Mouse (Mus musculus) megakaryocyte-erythroid progenitor cell, adult 5-6 weeks (primary cell): ENCODE measurements around the gene Arhgef3. TPM values are rescaled to one million over a fixed set of nuclear protein-coding genes. Genes with fewer than 3 reads are reported as not detected.

Experiments
- ATAC-seq: replicated peaks from 2 replicates; pipeline ENCODE4 v1.8.0; 2016; ENCODE audit warnings: mild to moderate bottlenecking, inconsistent platforms; ENCODE audit not compliant: severe bottlenecking, poor library complexity, low FRiP score, low TSS enrichment
- total RNA-seq, 2 experiments: library from RNA; stranded (forward) in 1 of 2; stranded (reverse) in 1 of 2; fragments of 200-1000, 215-1000 nt in 1 of 2; fragments of >200 nt in 1 of 2; fragmentation: Nextera tagmentation in 1 of 2; gene quantifications; 2 replicates each; pipeline ENCODE4 v1.2.3; 2014 to 2017

Gene Arhgef3
- total RNA-seq, 2 experiments from 2014 or later: 3.2 to 4.4 TPM

GRCm38 (mm10) chr14:27349828-27350729 lies 235.4 kb downstream of the Arhgef3 start:
- ATAC-seq: peak; percentile 83

- no peak for ATAC-seq
Observed at GRCm38 (mm10) chr14:27351051-27351475, 236.4 kb downstream of the Arhgef3 start.

DNA sequence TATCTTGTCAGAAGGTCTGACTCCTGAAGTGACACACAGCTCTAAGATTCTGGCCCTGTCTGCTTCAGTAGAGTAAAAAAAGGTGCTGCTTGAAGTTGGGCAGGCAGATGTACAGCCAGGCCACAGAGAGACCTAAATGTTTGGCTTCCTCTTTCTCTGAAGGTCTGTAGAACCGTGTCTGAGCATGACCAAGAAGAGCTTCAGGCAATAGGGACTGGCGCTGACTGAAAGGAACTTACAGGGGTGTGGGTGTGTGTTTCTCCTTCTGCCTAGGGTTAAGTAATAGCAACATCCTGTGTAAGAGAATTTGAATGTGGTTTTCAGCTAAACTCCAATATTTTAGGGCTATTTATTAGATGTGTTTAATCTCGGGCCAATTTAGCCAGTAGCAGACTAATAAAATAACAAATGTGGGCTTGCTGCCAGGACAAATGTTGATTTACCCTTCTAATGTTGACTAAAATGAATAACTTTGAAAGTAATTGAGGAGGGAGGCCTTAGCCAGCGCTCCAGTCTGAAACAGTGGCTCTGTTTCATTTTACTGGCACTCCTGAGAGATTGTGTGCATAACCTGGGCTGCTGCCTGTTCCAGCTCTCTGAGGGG lies 236.9 kb downstream of the Arhgef3 start:
- 0 out of 2 replicates have a peak, but pooled peaks have one; percentile 19 for ATAC-seq

- no peak for ATAC-seq
Observed at GRCm38 (mm10) chr14:27352470-27352869, 237.8 kb downstream of the Arhgef3 start.

GRCm38 (mm10) chr14:27355151-27355550 lies 240.5 kb downstream of the Arhgef3 start:
- ATAC-seq: no peak

DNA sequence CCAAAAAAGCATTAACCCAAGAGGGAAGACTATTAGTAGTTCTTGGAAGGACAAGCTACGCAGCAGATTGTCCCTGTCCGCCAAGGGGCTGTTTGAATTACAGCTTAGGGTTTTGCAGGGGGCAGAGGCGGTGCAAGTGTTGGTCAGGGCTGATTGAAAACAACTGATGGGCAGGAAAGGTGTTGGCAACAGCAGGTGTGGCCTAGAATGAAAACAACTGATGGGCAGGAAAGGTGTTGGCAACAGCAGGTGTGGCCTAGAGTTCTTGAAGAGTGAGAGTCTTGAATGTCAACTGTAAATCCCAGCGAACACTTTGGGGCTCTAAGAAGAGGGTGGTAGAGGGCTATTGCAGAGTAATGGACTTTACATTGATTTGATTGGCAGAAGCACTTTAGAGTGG lies 241.2 kb downstream of the Arhgef3 start:
- ATAC-seq: no peak

DNA sequence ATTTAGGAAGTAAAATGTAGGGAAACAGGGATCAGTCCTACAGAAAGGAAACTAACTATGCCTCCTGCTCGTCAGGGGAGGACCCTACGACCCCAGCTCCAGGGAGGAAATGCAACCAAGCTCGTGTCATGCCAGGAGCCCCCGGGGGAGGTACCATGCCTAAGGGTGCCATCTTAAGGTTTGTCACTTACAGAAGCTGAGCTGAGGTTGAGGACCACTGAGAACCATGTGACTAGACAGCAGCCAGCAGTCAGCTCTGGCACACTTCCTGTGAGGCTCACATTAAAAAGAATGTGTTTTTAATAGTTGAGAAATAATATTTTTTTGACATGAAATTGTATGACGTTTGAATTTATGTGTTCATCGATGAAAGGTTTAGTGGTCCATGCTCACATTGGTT lies 242.4 kb downstream of the Arhgef3 start:
- ATAC-seq: no peak

GRCm38 (mm10) chr14:27358202-27358601 lies 243.5 kb downstream of the Arhgef3 start:
- ATAC-seq: no peak

DNA sequence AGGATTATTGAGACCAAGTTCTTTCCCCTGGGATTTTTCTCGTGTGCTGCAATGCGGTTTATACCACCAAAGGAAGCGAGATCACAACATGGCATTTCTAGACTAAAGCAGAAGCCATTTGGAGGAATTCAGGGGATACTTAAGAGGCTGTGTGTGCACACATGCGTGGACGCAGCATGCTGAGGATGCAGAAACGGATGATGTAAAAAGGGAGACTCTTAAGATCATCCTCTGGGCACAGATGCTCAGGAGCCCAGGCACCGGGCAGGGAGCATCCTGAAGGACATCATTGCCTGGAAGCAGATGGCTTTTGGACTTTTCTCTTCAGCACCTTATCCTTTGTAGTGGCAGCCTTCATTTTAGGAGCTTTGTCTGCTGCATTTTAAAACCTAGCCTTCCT lies 246.2 kb downstream of the Arhgef3 start:
- no peak for ATAC-seq

GRCm38 (mm10) chr14:27361514-27361913 lies 246.8 kb downstream of the Arhgef3 start:
- no peak for ATAC-seq

DNA sequence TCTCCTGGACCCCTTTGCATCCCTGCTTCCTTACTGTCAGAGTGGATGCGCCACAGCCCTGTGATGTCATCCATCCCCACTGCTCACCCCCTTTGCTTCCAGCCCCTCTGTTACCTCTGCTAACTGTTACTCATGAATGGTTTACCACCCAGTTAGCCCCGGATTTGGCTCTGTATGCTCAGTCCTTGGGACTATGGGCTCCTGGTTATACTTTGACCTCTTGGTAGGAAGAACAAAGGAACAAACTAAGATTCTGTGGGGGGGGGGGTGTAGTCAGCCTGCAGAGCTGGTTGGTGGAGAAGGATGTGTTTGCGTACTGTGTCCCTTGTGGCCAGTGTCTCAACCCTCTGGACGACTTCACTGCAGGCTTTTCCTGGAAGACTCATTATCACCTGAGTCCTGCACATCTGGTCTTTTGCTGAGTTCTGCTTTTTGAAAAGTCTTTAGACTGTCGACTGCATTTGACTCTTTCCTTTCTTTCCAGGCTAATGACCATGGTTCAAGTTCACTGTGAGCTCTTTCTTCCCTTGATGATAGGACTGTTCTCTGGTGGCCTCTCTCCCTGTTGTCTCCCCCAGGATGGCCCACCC lies 250.1 kb downstream of the Arhgef3 start:
- no peak for ATAC-seq

- ATAC-seq: no peak
Observed at GRCm38 (mm10) chr14:27367117-27367711, 252.5 kb downstream of the Arhgef3 start.

DNA sequence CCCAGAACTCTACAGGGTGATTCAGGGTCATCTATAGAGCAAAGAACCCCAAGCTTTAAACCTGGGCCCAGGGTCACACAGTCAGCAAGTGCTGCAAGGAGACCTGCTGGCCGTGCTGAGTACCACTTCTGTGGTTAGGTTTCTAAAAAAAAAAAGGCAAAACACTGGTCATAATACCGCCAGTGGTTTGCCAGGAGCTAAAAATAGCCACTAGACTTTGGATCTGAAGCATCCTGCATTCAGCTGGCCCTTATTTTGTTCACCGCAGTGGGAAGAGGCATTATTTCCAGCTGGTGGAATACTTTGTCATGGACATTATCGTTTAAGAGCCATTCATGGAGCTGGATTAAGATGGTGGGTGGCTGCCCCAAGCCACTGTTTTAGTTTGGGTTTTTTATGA lies 253.9 kb downstream of the Arhgef3 start:
- ATAC-seq: no peak

DNA sequence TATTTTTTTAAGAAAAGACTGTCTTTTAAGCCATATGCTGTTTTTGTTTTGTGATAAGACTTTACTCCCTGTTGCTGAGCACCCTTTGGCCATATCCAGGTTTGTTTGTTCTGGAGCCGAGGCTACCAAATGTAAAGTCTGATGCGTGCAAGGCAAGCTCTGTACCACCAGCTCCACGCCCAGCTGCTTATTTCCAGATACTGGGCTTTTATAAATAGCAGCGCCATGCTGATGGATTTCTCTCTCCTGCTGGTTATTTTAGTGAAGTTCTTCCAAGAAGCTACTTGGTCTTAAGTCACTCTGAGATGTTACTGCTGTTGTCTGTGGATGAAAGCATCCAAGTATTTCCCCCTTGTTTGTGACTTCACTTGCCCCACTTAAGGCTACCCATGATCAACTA lies 254.8 kb downstream of the Arhgef3 start:
- no peak for ATAC-seq

DNA sequence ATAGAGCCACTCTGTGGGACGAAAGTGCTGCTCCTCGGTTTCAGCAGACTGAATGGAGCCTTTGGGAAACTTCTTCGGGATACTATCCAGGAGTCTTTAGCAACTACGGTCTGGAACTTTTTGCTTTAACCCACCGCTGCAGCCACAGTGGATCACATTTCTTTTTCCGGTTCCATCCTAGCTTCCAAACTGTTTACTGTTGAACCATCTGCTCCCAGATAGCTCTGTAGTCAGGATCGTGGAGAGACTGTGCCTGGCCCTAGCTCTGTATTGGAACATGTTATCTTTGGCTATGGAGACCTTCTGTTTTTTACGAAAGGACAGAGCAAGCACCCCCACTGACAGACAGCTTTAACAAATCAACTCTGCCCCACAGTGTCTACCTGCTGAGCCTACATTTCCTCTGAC lies 257.0 kb downstream of the Arhgef3 start:
- no peak for ATAC-seq

DNA sequence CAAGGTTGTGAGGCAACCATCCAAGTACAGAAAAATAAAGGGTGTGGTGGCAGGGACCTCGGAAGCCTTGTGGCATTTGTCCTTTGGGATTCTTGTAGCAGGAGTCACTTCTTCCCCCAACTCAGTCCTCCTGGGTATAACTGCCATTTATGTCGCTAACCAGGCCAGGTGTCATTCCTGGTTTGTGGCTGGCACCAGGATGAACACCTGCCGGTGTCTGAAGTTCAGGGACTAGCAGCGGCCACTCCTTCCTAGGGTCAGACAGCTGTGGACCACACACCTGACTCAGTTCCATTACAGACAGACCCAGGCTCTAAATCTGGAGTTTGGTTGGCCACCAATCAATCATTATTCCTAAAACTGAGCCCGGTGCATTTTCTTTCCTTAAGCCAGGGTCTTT lies 258.8 kb downstream of the Arhgef3 start:
- ATAC-seq: no peak

GRCm38 (mm10) chr14:27376115-27376648 lies 261.5 kb downstream of the Arhgef3 start:
- no peak for ATAC-seq

DNA sequence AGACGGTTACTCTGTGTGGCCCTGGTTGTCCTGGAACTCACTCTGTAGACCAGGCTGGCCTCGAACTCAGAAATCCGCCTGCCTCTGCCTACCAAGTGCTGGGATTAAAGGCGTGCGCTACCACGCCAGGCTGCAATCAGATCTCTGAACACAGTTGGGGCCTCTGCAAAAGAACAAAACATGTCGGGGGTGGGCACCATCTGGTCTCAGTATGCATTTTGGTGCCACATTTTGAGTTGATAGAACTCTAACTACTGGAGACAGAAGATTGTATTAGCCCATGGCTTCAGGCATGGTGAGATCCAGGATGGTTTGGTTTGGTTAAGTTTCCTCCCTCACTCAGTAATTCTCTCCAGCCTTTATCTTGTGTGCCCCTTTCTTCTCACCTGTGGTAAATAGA lies 264.0 kb downstream of the Arhgef3 start:
- no peak for ATAC-seq

GRCm38 (mm10) chr14:27379404-27379803 lies 264.7 kb downstream of the Arhgef3 start:
- peak; percentile 49; the same call in 1 of the 2 replicates for ATAC-seq

DNA sequence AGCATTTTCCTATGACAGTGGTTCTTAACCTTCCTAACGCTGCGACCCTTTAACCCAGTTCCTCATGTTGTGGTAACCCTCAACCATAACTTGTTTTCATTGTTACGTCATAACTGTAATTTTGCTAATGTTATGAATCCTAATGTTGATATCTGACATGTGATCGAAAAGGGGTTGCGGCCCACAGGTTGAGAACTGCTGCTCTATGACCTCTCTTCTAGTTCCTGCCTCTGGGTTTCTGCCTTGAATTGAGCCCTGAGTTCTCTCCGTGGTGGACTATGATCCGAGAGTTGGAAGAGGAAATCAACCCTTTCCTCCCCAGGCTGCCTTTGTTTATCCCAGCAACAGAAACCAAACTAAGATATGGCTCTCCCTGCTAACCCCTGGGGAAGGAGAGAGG lies 266.8 kb downstream of the Arhgef3 start:
- no peak for ATAC-seq
